Mouse (Mus musculus) left cerebral cortex, postnatal 25 days (tissue): Measurements from ENCODE around the gene Stk35. TPM values are rescaled to one million over a fixed set of nuclear protein-coding genes. Genes with fewer than 3 reads are reported as not detected.
"Not testable (repeated sequence)": the region's sequence is repeated elsewhere in the genome, so short reads cannot be mapped to it uniquely, and the experiment has no call there.

Experiments
- DNase-seq, 2 experiments: peaks; one replicate each; pipeline ENCODE4 v3.0.0; 2022; ENCODE audit warnings: low spot score in 2 of 2, mixed read lengths in 1 of 2
- intact Hi-C: fragments of 180-260 bp; cut with DNase I; formaldehyde crosslinking; loops from one replicate; pipeline ENCODE4 v1.15.1; 2025
- total RNA-seq, 2 experiments: library from RNA; stranded (reverse); gene quantifications; 2 replicates each; pipeline ENCODE4 v1.2.3; 2021

The Stk35 gene
- total RNA-seq, 2 experiments from 2014 or later = 29.5 to 31.5 TPM

DNA sequence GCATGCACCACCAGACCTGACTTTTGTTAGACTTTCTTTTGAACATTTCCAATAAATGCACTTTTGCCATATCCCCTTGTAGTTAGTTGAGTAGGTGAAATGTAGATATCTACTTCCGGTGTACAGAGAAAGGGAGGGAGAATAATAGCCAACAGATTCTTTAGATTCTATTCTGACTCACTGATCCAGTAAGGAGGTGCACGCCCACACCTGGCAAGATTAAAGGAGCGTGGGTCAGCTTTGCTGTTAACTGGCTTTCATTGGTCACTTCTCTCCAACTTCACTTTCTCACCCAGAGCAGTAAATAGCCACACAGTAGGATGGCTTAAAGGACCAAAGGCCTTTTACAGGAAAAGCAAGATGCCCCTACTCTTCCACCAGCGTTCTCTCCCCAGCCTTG, 32.7 kb downstream of the Stk35 start:
- no peak for DNase-seq
- intact Hi-C loops = no loop called here

DNA sequence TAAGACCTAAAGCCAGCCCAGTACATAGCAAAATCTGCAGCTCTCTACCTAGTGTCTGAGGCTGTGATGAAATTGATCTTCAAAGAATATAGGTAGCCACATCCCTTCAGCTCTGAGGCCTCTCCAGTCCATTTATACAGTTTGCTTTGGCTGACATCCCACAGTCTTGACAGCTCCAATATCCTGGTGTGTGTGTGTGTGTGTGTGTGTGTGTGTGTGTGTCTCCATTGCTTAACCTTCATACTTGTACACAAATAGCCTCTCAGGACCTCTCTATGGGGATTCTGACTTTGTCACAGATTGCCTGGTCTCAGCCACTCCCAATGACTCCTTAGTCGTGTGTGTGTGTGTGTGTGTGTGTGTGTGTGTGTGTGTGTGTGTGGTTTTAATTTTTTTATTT, 33.9 kb downstream of the Stk35 start:
- intact Hi-C loops = no loop called here
- no peak for DNase-seq

GRCm38 (mm10) chr2:129834881-129835280, 34.6 kb downstream of the Stk35 start:
- intact Hi-C loops = no loop called here
- DNase-seq = no peak

GRCm38 (mm10) chr2:129836921-129837320, 36.6 kb downstream of the Stk35 start:
- intact Hi-C loops = no loop called here
- no peak for DNase-seq

- no peak for DNase-seq
- intact Hi-C loops = no loop called here
Observed at GRCm38 (mm10) chr2:129838321-129838720, 38.0 kb downstream of the Stk35 start.

- intact Hi-C loops = no loop called here
- DNase-seq = no peak
Observed at GRCm38 (mm10) chr2:129845826-129846225, 45.5 kb downstream of the Stk35 start.

GRCm38 (mm10) chr2:129846501-129846900, 46.2 kb downstream of the Stk35 start:
- intact Hi-C loops = no loop called here

DNA sequence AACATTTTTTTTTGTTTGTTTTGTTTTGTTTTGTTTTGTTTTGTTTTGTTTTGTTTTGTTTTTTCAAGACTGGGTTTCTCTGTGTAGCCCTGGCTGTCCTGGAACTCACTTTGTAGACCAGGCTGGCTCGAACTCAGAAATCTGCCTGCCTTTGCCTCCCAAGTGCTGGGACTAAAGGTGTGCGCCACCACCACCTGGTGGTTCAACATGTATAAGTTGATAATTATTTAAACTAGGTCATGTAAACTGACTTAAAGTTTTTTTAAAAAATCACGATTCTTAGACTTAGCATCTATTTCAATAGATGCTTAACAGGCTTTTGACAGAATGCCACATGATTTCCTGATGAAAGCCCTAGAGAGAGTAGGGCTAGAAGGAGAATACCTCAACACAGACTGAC, 48.8 kb downstream of the Stk35 start:
- DNase-seq, intact Hi-C loops: not testable (repeated sequence)

More at GRCm38 (mm10) chr2:129846501-129846900, 46.2 kb downstream of the Stk35 start:
- DNase-seq = no peak

GRCm38 (mm10) chr2:129851512-129851911, 51.2 kb downstream of the Stk35 start:
- intact Hi-C loops = no loop called here
- DNase-seq = peak; percentile 26 to 80

GRCm38 (mm10) chr2:129863256-129863655, 62.9 kb downstream of the Stk35 start:
- DNase-seq = no peak
- intact Hi-C loops = no loop called here

- intact Hi-C loops = no loop called here
- peak in 1 of 2 experiments; percentile 59 for DNase-seq
Observed at GRCm38 (mm10) chr2:129864958-129865357, 64.6 kb downstream of the Stk35 start.

DNA sequence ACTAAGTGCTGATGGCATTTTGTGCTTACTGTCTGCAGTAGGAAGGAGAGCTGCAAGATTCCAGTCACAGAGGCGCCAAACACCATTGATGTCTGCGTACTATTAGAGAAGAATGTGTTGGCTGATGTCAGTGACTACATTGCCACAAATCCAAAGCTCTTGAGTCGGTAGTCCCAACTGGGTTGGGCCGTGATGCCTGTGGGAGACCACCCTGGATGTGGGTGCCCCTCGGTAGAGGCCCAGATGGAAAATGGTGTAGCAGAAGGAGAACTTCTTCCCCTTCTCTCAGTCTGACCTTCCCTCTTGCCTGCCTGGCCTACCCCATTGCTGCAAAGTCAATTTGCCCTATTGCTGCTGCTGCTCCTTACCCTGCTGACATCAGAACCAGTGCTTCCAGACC, 68.8 kb downstream of the Stk35 start:
- no peak for DNase-seq
- intact Hi-C loops = no loop called here

DNA sequence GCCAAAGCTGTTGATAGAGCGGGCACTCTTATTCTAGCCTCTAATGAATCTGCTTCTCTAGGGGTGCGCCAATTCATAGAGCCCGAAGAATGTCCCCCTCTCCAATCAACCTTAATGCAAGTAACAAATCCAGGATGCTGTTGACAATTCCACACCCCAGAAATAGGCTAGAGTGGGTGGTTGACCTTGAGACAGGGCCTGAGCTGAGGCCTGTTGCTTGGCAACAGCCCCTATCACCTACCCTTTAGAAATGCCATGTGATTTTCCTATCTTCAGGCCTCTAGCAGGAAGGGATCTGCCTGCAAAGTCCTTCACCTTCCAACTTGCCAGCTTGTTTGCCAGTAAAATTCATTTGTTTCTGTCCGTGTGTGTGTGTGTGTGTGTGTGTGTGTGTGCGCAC, 70.9 kb downstream of the Stk35 start:
- intact Hi-C loops = loop anchor here (5.0 kb wide), 1 partner anchor 374 kb away; no protein-coding TSS in a partner anchor
- no peak for DNase-seq

GRCm38 (mm10) chr2:129872071-129872470, 71.8 kb downstream of the Stk35 start:
- DNase-seq = no peak
- intact Hi-C loops = loop anchor here (2.0 to 5.0 kb wide), 2 partner anchors 71 to 375 kb away; partner anchors contain the start of gene Stk35

DNA sequence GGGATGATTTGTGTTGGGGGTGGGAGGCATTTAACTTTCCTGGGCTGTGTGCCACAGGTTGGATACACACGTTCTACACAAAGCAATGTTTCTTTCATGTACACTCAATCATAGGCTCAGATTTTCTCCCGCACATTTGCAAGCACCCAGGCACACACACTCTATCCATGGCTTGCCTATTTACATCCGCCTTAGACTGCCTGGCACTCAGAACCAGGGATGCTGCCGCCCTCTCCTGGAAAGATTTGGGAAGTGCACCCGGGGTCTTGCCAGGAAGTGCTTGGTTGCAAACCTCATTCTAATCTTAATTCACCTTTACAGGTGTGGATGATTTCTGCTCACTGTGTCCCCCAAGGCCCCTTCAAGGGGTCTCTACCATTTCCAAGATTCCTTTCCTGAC, 73.2 kb downstream of the Stk35 start:
- peak; percentile 85 to 92 for DNase-seq
- intact Hi-C loops = loop anchor here (1.0 to 5.0 kb wide), 3 partner anchors 73 to 376 kb away; partner anchors contain the start of gene Stk35

DNA sequence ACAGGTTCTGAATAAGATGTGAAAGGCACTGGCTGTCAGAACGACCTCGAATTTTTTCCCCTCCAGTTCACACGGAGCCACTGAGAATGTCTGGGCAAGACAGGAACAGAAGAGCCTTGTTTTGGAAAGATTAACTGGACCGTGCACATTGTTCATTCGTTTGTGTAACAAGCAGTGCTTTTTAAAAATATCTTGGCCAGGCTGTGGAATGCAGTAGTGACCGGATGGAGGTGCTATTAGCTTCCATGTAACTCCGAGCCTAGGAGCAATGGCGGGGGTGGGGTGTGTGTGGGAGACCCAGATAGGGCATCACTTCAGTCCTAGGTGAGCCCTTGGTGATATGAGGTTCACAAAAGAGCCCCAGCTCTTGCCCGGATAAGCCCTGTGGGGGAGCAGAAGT, 73.8 kb downstream of the Stk35 start:
- intact Hi-C loops = loop anchor here (5.0 kb wide), 1 partner anchor 377 kb away; no protein-coding TSS in a partner anchor
- no peak for DNase-seq

- DNase-seq = peak in 1 of 2 experiments; percentile 31
- intact Hi-C loops = loop anchor here (5.0 kb wide), 1 partner anchor 377 kb away; no protein-coding TSS in a partner anchor
Observed at GRCm38 (mm10) chr2:129874509-129875095, 74.3 kb downstream of the Stk35 start.

GRCm38 (mm10) chr2:129876935-129877334, 76.6 kb downstream of the Stk35 start:
- no peak for DNase-seq
- intact Hi-C loops = no loop called here

DNA sequence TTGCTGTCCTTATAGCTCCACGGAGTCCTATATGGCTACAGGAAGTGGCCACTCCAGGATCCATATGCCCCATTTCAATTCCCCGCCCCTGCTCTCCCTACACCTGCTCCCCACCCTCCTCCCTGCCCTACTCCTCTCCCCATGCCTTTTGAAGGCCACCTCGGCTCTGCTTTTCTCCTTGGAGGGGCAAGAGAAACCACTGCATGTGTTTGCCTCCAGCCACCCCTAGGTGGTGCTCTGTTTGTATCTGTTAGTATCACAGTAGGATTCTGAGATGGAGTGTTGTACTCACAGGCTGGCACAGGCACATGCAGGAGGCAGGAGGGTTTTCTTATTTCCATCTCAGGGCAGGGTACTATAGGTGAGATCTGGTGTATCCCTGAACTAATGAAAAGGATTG, 79.5 kb downstream of the Stk35 start:
- peak; percentile 63 to 81 for DNase-seq
- intact Hi-C loops = loop anchor here (2.0 kb wide), 1 partner anchor 287 kb away; no protein-coding TSS in a partner anchor

DNA sequence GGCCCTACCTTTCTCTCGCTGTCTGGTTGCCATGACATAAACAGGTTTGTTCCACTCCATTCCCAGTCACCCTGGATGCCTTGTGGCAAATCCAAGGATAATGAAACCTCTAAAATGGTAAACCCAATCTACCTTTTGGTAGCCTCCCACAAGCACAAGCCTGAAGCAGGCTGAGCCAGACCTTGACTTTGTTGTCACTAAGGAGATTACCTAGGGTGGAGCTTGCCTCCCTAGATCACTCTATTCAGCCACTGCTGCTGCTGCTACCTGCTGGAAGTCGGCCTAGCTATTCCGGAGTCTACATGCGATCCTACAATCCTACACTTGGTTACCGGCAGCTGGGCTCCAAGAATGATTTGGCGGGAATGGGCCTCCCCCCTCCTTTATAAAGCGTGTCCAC, 79.9 kb downstream of the Stk35 start:
- intact Hi-C loops = no loop called here
- no peak for DNase-seq

DNA sequence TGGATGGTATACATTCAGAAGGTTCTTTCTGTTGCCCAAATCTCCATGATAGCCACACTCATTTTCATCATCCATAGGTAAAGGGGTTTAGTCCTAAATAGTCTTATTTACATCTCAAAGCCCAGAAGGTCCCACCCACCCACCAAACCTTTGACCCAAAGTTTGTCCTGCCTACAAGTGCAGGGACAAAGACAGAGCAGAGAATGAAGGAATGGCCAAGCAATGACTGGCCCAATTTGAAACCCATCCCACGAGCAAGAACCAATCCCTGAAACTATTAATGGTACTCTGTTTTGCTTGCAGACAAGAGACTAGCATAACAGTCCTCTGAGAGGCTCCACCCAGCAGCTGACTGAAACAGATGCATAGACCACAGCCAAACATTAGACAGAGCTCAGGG, 81.6 kb downstream of the Stk35 start:
- intact Hi-C loops = no loop called here
- no peak for DNase-seq
